Mouse (Mus musculus): ENCODE results near the gene Gm43064.

GRCm38 (mm10) chr3:103799507-103799906 lies 9.9 kb upstream of the Gm43064 start:
- TF ChIP-seq POLR2A (IDR thresholded peaks at IDR 0.05; ENCODE audit: control insufficient read depth, extremely low read depth, insufficient read depth, low read length, poor library complexity), result no peak
- TF ChIP-seq CTCF (IDR thresholded peaks at IDR 0.05; ENCODE audit: borderline replicate concordance, control insufficient read depth, extremely low read depth, insufficient read depth, low read length, poor library complexity), result no peak
